Mouse (Mus musculus) embryo, embryonic 10.5 days (tissue): Measurements from ENCODE around the gene Spats2l.

Source experiments
- DNase-seq: peaks from one replicate; pipeline ENCODE4 v3.0.0-alpha.2; 2015; ENCODE audit warnings: low spot score

The Spats2l gene

DNA sequence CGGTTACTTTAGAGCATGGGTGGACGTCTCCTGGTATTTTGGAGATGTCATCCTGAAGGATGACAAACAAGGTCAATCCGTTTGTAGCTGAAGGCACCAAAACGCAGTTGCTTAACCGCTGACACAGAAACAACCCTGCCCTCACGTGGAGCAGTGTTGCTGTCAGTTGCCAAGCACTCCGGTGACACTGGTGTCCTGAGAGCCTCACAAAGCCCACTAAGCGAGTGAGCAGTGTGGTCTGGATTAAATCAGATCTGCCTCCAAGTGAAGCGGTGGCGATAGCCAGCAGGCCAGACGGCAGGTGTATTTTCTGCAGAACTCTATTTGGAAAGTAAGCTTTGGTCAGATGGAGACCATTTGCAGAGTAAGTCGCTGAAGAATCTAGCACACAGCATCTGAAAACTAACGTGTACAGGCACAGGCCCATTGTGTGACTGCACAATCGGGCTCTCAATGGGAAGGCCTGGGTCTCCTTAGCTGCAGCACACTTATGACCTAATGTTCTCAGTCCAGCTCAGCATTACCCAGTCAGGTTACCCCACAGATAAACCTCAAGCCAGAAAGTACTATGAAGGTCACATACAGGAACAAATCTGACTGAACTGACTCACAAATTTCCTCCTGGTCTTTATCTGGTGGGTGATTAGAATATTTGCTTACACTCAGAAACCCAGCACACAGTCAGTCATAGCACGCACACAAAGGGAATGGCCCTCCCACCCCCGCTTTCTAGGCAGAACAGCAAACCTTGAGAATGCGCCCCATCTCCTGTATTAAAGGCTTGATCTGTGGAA, 51.2 kb downstream of the Spats2l start:
- DNase-seq: no peak

DNA sequence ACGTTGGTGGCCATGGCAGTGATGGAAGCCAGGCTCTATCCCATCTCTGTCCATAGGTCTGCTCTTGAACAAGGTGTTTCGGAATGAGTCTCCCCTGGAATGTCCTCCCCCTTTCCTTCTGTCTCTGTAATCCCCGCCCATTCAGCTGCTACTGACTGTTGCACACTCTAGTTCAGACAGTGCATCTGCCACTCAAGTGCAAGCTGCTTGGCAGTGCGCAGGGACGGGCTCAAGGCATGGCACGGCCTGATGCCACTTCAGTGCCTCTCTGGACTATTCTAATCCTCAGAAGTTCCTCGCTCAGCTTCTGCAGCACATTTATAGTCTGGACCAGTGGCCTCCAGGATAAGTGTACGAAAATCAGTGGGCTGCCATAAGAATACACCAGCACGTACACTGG, 52.3 kb downstream of the Spats2l start:
- no peak for DNase-seq

- DNase-seq: no peak
Measured at GRCm38 (mm10) chr1:57833145-57833544, 59.2 kb downstream of the Spats2l start.

DNA sequence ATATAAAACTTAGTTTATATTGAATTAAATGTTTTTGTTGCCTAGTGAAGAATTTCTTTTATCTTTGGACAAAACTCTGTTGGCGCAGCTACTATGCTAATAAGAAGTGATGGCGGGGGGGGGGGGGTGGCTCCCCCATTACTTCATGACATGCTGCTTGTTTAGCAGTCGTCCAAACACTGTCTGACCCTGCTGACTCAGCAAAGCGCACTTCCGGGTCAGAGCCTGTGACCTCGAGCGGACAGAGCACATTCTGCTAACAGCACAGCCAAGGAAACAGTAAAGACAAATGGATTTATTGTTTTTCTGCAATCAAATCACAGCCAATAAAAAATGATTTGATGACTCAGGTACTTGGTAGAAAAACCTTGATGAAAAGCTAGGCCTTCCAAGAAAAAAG, 61.2 kb downstream of the Spats2l start:
- DNase-seq: peak; percentile 65

DNA sequence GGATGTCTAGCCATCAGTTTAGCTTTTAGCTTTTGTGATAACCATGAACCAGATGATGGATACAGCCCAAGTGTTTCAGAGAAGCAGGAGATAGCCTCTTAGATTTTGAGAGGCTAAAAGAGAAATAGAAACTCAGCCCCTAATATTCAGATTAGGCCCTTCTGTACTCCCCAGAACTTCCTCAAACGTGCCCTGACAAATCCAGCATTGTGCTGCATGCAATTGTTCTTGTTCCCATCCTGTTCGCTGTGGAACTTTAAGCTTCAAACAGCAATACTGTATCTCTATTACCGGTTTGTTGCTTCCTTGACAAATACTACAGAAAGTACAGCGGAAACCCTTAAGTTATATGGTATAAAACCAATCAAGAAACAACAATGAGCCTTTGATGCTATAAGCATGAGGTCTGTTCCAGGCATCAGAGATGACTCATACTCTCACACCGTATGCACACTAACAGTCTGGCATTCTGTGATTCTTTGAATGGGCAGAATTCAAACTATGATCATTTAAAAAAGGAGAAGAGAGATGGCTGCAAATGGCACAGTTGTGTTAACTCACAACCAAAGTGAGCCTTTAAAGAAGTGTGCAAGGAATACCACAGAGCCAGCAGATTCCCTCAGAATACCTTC, 62.8 kb downstream of the Spats2l start:
- DNase-seq: no peak

- DNase-seq: no peak
Measured at GRCm38 (mm10) chr1:57839863-57840262, 65.9 kb downstream of the Spats2l start.

GRCm38 (mm10) chr1:57845054-57845722, 71.2 kb downstream of the Spats2l start:
- DNase-seq: no peak

DNA sequence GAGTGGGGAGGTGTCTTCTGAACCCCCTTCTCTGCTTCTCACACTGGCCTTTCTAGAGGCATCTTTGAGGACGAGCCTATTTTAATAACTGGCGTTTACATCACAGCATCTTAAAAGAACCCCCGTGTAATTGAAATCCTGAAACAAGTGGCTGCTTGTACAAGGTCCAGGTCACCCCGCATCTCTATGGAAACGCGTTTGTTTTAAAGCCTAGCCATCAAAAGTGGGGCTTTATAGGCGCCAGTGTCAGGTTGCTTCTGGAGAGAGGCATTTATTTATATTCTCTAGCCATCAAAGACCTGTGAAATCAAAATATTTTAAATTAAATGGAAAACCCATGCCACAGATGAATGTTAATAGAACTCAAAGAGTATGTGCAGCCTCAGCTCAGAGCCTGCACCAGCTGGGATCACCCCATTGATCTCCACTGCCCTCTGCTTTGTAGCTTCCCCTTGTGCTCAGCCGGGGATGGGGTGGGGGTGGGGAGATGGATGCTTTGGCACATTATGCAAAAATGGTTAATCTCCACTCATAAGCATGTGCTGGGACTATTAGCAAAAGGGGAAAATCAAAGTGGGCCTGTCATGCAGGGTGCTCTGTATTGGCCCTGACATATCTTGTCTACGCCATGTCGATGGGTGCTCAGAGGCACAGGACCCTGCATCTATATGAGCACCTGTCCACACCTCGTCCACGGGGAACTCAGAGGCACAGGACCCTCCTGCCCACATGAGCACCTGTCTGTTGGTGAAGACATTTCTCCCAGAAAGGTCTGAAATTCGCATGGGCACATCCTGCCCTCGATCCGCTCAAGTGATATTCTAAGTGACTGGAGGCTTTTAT, 73.1 kb downstream of the Spats2l start:
- peak; percentile 48 for DNase-seq

DNA sequence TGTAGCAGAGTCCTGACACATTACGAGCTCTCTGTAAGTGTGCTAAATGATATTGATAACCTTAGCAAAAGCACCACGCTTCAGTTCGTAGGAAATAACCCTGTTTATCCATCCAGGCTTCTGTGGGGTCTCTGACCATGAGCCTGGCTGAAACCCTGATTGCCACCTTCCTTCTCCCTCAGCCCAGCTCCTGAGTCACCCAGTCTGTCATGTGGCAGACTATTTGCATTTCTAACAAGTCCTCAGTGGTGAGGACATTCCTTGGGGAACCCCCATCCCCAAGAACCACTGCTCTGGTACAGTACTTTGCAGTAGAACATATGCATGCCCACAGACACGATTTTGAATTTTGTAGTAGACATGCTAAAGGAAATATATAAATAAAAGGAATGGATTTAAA, 75.1 kb downstream of the Spats2l start:
- no peak for DNase-seq

DNA sequence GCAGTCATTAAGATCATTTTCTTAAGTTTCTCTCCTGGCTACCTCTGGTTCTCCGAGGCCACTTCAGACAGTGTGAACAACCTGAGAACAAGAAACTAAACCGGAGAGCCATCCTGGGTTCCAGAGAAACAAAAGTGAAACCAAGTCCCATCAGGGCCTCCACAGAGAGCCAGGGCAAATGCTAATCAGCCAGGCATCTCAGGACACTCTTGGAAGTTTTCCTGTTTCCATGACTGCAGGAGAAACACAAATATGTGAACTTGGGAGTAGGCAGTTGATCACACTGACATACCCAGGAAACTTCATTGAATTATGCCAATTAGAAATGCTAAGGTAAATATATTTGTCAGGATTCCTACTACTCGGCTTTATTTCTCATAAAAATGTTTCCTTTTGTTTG, 76.0 kb downstream of the Spats2l start:
- peak; percentile 45 for DNase-seq

DNA sequence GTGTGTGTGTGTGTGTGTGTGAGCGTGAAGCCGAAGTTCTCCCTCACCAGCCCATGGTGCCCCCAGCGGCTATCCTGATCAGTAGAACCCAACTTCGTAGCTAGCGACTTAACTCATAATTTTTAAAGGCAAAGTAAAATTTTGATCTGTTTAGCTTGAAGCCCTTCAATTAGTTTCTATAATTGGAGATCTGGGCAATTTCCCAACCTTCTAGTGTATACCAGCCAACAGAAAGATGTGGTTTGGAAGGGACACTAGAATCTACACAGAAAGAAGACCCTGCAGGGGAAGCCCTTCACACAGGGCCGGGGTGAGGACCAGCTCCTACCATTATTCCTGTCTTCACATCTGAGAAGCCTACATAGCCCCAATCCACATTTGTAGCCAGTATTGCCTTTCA, 77.9 kb downstream of the Spats2l start:
- no peak for DNase-seq

DNA sequence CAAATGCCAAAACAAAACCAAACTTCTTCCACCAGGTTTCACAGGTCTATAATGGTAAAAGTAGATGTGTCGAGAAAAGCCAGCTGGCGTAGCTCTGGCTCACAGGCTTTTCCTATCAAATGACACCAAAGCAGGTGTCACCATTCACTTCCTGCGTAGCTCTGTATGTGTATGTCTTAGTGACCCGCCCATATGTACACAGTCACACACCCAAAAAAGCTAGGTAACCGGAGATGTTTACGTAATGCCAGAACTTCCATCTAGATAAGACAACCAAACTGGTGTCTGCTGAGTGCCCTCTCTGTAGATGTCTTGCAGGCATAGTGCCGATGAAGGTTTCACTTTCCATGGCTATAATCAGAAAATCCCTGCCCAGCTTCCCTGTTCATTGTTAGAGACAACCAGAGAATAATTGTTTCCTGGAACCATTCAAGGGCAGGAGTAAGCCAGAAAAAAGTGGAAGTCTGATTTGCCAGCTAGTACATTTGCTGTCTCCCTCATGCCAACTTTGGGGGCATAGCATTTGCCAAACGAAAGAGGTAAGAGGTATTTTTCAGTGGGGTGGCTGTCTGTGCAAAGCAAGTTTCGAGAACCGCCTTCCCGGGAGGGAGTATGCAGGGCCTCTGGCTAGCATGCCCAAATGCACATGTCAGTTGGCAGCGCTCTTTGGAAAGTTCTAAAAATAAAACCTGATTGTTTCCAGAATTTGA, 78.8 kb downstream of the Spats2l start:
- no peak for DNase-seq

- no peak for DNase-seq
Measured at GRCm38 (mm10) chr1:57857799-57858198, 83.8 kb downstream of the Spats2l start.

DNA sequence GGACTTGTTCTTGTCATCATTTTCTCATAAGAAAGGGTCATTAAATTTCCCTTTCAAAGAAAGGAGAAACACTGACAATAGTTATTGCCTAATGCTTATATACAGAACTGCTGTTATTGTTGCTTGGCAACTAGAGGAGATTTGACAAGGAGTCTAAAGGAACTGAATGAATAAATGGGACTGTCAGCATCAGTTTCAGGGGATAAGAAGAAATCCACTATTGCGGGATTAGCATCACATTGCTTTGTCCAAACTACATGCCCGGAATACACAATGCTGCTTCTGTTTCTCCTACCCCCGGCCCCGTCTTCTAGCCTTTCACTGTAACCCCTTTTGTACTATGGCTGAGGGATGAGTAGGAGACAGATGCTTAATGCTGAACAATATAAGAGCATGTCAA, 88.1 kb downstream of the Spats2l start:
- DNase-seq: peak; percentile 64

DNA sequence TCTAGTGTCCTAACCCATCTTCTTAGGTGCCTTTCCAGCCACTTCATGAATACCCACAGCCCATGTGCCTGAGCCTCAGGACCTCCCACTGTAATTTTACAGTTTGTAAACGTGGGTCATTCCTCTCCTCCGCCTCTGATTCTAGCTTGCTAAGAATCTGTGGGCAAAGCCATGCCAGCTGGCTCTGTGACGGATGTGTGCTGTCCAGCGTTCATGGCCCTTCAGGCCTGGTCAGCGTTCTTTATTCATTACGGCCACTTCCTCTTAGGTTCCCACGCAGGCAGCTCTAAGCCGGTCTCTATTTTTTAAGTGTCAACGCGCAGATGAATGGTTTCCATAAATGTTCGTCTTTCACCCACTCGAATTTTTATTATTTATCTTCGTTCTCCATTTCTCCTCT, 94.7 kb downstream of the Spats2l start:
- DNase-seq: no peak

GRCm38 (mm10) chr1:57872006-57872405, 98.0 kb downstream of the Spats2l start:
- no peak for DNase-seq

DNA sequence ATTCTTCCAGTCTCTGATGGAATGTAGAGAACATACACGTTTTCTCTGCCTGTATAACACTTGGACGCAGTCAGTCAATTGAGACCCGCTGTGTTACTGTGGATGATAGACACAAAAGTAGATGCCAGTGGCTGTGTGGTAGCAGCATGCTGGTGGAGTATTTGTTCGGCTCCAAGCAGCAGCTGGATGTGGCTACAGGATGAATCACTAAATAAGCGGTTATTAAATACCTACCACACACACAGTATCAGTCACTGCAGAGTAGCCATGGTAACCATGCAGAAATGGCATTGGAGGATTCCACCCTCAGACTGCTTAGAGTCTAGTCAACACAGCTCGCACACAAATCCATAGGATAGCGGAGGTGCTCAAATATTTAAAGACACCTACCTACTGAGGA, 100.0 kb downstream of the Spats2l start:
- DNase-seq: no peak

- no peak for DNase-seq
Measured at GRCm38 (mm10) chr1:57875109-57875508, 101.1 kb downstream of the Spats2l start.

GRCm38 (mm10) chr1:57875512-57875911, 101.5 kb downstream of the Spats2l start:
- DNase-seq: no peak

- no peak for DNase-seq
Measured at GRCm38 (mm10) chr1:57878957-57879356, 105.0 kb downstream of the Spats2l start.

GRCm38 (mm10) chr1:57884867-57885266, 110.9 kb downstream of the Spats2l start:
- no peak for DNase-seq

GRCm38 (mm10) chr1:57889803-57890202, 115.8 kb downstream of the Spats2l start:
- DNase-seq: peak; percentile 9
